Comparison of ENCODE assay signal across 9 mouse cellular contexts in genomic region chr5:53947549-53948183, GRCm38 (mm10). TPM values are rescaled to one million over a fixed set of nuclear protein-coding genes. Genes with fewer than 3 reads are reported as not detected.
DNase-seq lines count a peak whose midpoint lies in the region; ATAC-seq lines count a peak whose summit lies in the region.
"Had no signal": no experiment of that assay in that cellular context is flagged by ENCODE, and none has a peak within 500 bp of the region (broad histone marks: within the 10 kb centered on the region; RNA-seq: fewer than 3 reads in every experiment).

No protein-coding gene starts in this region.

- H3K9me3 ChIP-seq in midbrain, embryonic 12.5 days, result no peaks in the 10 kb centered on the region
- H3K9me3 ChIP-seq in midbrain, embryonic 10.5 days (replicated peaks), result no peaks in the 10 kb centered on the region
- H3K9me3 ChIP-seq: liver, embryonic 15.5 days had no signal

- WGBS in midbrain, embryonic 12.5 days, result 65% methylated on average over 9 of the region's 9 CpGs
- 78% methylated on average over 9 of the region's 9 CpGs for WGBS in midbrain, embryonic 10.5 days

- H3K4me1 ChIP-seq in midbrain, embryonic 12.5 days, result peaks cover 9% of the 10 kb centered on the region
- H3K4me1 ChIP-seq in midbrain, embryonic 10.5 days, result peaks cover 5% of the 10 kb centered on the region; the same call in 1 of the 2 replicates
- H3K4me1 ChIP-seq: liver, embryonic 15.5 days had no signal

- ATAC-seq in midbrain, embryonic 12.5 days (ENCODE audit: low FRiP score, low read depth), result peak; percentile 44; the same call in 1 of the 2 replicates
- no peak for ATAC-seq in inflammation-experienced regulatory T-cells, adult 6 months

- no peak overlapping the region for H3K9ac ChIP-seq in midbrain, embryonic 12.5 days (replicated peaks)
- H3K9ac ChIP-seq: liver, embryonic 15.5 days had no signal

- H3K4me3 ChIP-seq in midbrain, embryonic 12.5 days, result no peak overlapping the region
- no peak overlapping the region for H3K4me3 ChIP-seq in midbrain, embryonic 10.5 days
- H3K4me3 ChIP-seq: liver, embryonic 15.5 days had no signal

- no peaks in the 10 kb centered on the region; the same call in 1 of the 2 replicates for H3K27me3 ChIP-seq in midbrain, embryonic 12.5 days
- no peaks in the 10 kb centered on the region for H3K27me3 ChIP-seq in midbrain, embryonic 10.5 days (ENCODE audit: low read depth, poor library complexity, severe bottlenecking)
- H3K27me3 ChIP-seq: liver, embryonic 15.5 days had no signal

- DNase-seq in frontal cortex, adult 2 months (ENCODE audit: extremely low spot score in 1 of 2, low spot score in 1 of 2), result peak; percentile 28 to 71
- no peak for DNase-seq in frontal cortex, postnatal 14 days (ENCODE audit: low spot score in 2 of 2)
- no peak for DNase-seq in midbrain, embryonic 10.5 days (ENCODE audit: low spot score)
- peak; percentile 57 to 63 for DNase-seq in kidney, postnatal 25 days
- DNase-seq in right cerebral cortex, postnatal 4 days, result peak; percentile 65
- DNase-seq in layer of hippocampus, postnatal 36 days, result no peak

- H3K4me2 ChIP-seq in midbrain, embryonic 12.5 days (replicated peaks), result no peak overlapping the region
- H3K4me2 ChIP-seq: liver, embryonic 15.5 days had no signal

- no peak overlapping the region for H3K27ac ChIP-seq in midbrain, embryonic 12.5 days (replicated peaks)
- no peak overlapping the region for H3K27ac ChIP-seq in midbrain, embryonic 10.5 days (replicated peaks)
- H3K27ac ChIP-seq: liver, embryonic 15.5 days had no signal

- no peaks in the 10 kb centered on the region for H3K36me3 ChIP-seq in midbrain, embryonic 12.5 days
- no peaks in the 10 kb centered on the region for H3K36me3 ChIP-seq in midbrain, embryonic 10.5 days
- H3K36me3 ChIP-seq: liver, embryonic 15.5 days had no signal

RNA-seq across cellular contexts. Expression of gene Stim2, which starts 50.6 kb away (rescaled TPM):
- 28.3 and 28.8 TPM in 2 replicates for polyA plus RNA-seq in frontal cortex, adult 2 months (2012; rRNA removed)
- polyA plus RNA-seq in midbrain, embryonic 12.5 days (2016; fragmentation: Nextera tagmentation; extraction: Ambion mirVana), result 24.1 and 24.7 TPM in 2 replicates
- polyA plus RNA-seq in midbrain, embryonic 10.5 days (2016; fragmentation: Nextera tagmentation; extraction: Ambion mirVana), result 12.5 and 16.7 TPM in 2 replicates
- polyA plus RNA-seq in inflammation-experienced regulatory T-cells, adult 6 months (2017; shearing (Covaris generic)), result 10 to 100 TPM; 17.0 to 31.7 (median 27.5) TPM
- total RNA-seq in layer of hippocampus, postnatal 36 days (2021), result 100 to 1,000 TPM; 164 to 175 TPM

Comparison
In these comparisons a context has a peak if more than half of its experiments do, and no peak if none do; other contexts are left out.
1. DNase-seq: peak in frontal cortex, adult 2 months (2 of 2), kidney, postnatal 25 days (2 of 2) and right cerebral cortex, postnatal 4 days (single experiment); none in frontal cortex, postnatal 14 days (0 of 2), midbrain, embryonic 10.5 days (single experiment) and layer of hippocampus, postnatal 36 days (0 of 2).